Mouse (Mus musculus) ES-E14 (cell line): ENCODE data around the gene Aox1. TPM values are rescaled to one million over a fixed set of nuclear protein-coding genes. Genes with fewer than 3 reads are reported as not detected.

ENCODE experiments used
- DNase-seq: peaks from one replicate; pipeline ENCODE4 v3.0.0-alpha.2; 2013; ENCODE audit warnings: low read depth, low spot score
- H3K27ac ChIP-seq: 2 replicates; pipeline ENCODE4 v1.5.1; 2012; ENCODE audit warnings: low read depth, mild to moderate bottlenecking, low read length, moderate library complexity, mixed read lengths; ENCODE audit not compliant: poor library complexity, insufficient read depth, severe bottlenecking
- H3K36me3 ChIP-seq: 2 replicates; pipeline ENCODE4 v1.6.1; 2012; ENCODE audit warnings: mild to moderate bottlenecking, low read length, moderate library complexity, mixed read lengths; ENCODE audit not compliant: control insufficient read depth, poor library complexity, insufficient read depth, severe bottlenecking
- H3K4me1 ChIP-seq, 2 experiments: fragments of 150-350 bp in 1 of 2; sonication (generic) in 1 of 2; 2 replicates each; pipeline ENCODE4 v1.6.1; 2012; ENCODE audit warnings: low read length in 2 of 2, mild to moderate bottlenecking in 1 of 2, mixed read lengths in 1 of 2; ENCODE audit not compliant: control insufficient read depth in 2 of 2, insufficient read depth in 2 of 2, poor library complexity in 1 of 2
- H3K4me3 ChIP-seq, 2 experiments: fragments of 150-350 bp in 1 of 2; sonication (generic) in 1 of 2; 2 replicates each; pipeline ENCODE4 v1.5.1; 2012; ENCODE audit warnings: low read length in 2 of 2, low read depth in 1 of 2, mild to moderate bottlenecking in 1 of 2, mixed read lengths in 1 of 2; ENCODE audit not compliant: insufficient read depth in 1 of 2, poor library complexity in 1 of 2, severe bottlenecking in 1 of 2
- H3K9ac ChIP-seq: 2 replicates; pipeline ENCODE4 v1.6.1; 2012; ENCODE audit warnings: low read depth, mild to moderate bottlenecking, low read length, mixed read lengths; ENCODE audit not compliant: poor library complexity, insufficient read depth, severe bottlenecking
- H3K9me3 ChIP-seq: fragments of 150-350 bp; sonication (generic); 2 replicates; pipeline ENCODE4 v1.6.1; 2012; ENCODE audit warnings: low read depth, mild to moderate bottlenecking, low read length; ENCODE audit not compliant: control insufficient read depth, insufficient read depth
- CHD2 ChIP-seq: IDR thresholded peaks from 2 replicates; pipeline ENCODE4 v1.6.1; 2014; ENCODE audit warnings: mild to moderate bottlenecking, low read depth, low read length, inconsistent platforms
- HCFC1 ChIP-seq: IDR thresholded peaks from 2 replicates; pipeline ENCODE4 v1.6.1; 2012; ENCODE audit warnings: low read length, inconsistent platforms, borderline replicate concordance; ENCODE audit not compliant: insufficient read depth
- MAFK ChIP-seq: IDR thresholded peaks from 2 replicates; pipeline ENCODE4 v1.6.1; 2014; ENCODE audit warnings: mild to moderate bottlenecking, low read depth, low read length, inconsistent platforms; ENCODE audit not compliant: insufficient read depth
- ZC3H11A ChIP-seq: IDR thresholded peaks from 2 replicates; pipeline ENCODE4 v1.6.1; 2012; ENCODE audit warnings: low read depth, mild to moderate bottlenecking, inconsistent platforms, low read length, borderline replicate concordance
- ZNF384 ChIP-seq: IDR thresholded peaks from 2 replicates; pipeline ENCODE4 v1.6.1; 2012; ENCODE audit warnings: low read depth, low read length, inconsistent platforms
- in situ Hi-C, 2 experiments: fragments of 600-800 bp; cut with MboI; formaldehyde crosslinking; loops; one replicate each; pipeline ENCODE4 v1.15.1; 2025; ENCODE audit warnings: low sequenced_read_pairs in 2 of 2, inconsistent platforms in 1 of 2; ENCODE audit not compliant: unreplicated experiment in 2 of 2
- total RNA-seq: library from RNA; depleted of rRNA; stranded (reverse); fragments of 300-350 nt; gene quantifications from 2 replicates; pipeline ENCODE4 v1.2.3, GENCODE M21; 2012

Aox1 gene
- total RNA-seq, 1 experiment: 1.0 TPM

GRCm38 (mm10) chr1:58112880-58113279, 83.1 kb downstream of the Aox1 start, which contains the start of gene Aox3:
TSS of gene Aox3 (plus strand) at chr1:58113130.
- H3K9ac ChIP-seq: no peak within 1 kb of the TSS
- no peaks in the 10 kb centered on the region for H3K36me3 ChIP-seq
- no peak within 1 kb of the TSS for H3K4me3 ChIP-seq
- H3K27ac ChIP-seq: no peak within 1 kb of the TSS
- H3K4me1 ChIP-seq: no peaks in the 10 kb centered on the region
- TF ChIP-seq ZC3H11A (peak; percentile 65; the same call in 1 of the 2 replicates), MAFK (no peak), CHD2 (no peak), HCFC1 (no peak)
- DNase-seq: peak; percentile 90
- H3K9me3 ChIP-seq: no peaks in the 10 kb centered on the region
- in situ Hi-C loops: no loop called here

GRCm38 (mm10) chr1:58113441-58113840, 83.7 kb downstream of the Aox1 start:
- no peaks in the 10 kb centered on the region for H3K9me3 ChIP-seq
- H3K36me3 ChIP-seq: no peaks in the 10 kb centered on the region
- H3K9ac ChIP-seq: no peak overlapping the region
- H3K4me3 ChIP-seq: no peak overlapping the region
- no peak overlapping the region for H3K27ac ChIP-seq
- DNase-seq: no peak
- H3K4me1 ChIP-seq: no peaks in the 10 kb centered on the region
- TF ChIP-seq ZC3H11A: no peak
- no peak for TF ChIP-seq CHD2
- TF ChIP-seq HCFC1: no peak
- TF ChIP-seq ZNF384: no peak
- TF ChIP-seq MAFK: no peak
- in situ Hi-C loops: no loop called here

GRCm38 (mm10) chr1:58114021-58114560, 84.4 kb downstream of the Aox1 start:
- Histone ChIP-seq H3K27ac (no peak overlapping the region), H3K4me1 (no peaks in the 10 kb centered on the region), H3K36me3 (no peaks in the 10 kb centered on the region), H3K9me3 (no peaks in the 10 kb centered on the region), H3K9ac (no peak overlapping the region), H3K4me3 (no peak overlapping the region)
- no peak for DNase-seq
- in situ Hi-C loops: no loop called here
- TF ChIP-seq HCFC1 (no peak), CHD2 (no peak), ZC3H11A (no peak), ZNF384 (no peak), MAFK (no peak)

GRCm38 (mm10) chr1:58114666-58115375, 85.1 kb downstream of the Aox1 start:
- H3K27ac ChIP-seq: no peak overlapping the region
- no peak for TF ChIP-seq ZNF384
- no peak for TF ChIP-seq CHD2
- no peak for TF ChIP-seq MAFK
- no peak for TF ChIP-seq ZC3H11A
- TF ChIP-seq HCFC1: no peak
- H3K9me3 ChIP-seq: no peaks in the 10 kb centered on the region

More at GRCm38 (mm10) chr1:58114666-58115375, 85.1 kb downstream of the Aox1 start:
- in situ Hi-C loops: no loop called here
- no peak overlapping the region for H3K4me3 ChIP-seq
- DNase-seq: no peak
- H3K9ac ChIP-seq: no peak overlapping the region
- no peaks in the 10 kb centered on the region for H3K36me3 ChIP-seq
- H3K4me1 ChIP-seq: no peaks in the 10 kb centered on the region
